Mouse (Mus musculus) adrenal gland, adult 2 months (tissue): ENCODE measurements around the gene Col25a1. TPM values are rescaled to one million over a fixed set of nuclear protein-coding genes. Genes with fewer than 3 reads are reported as not detected.
A peak's percentile ranks its signal among the peaks of the same experiment; 100 is the strongest.

Source experiments
- DNase-seq: peaks from one replicate; pipeline ENCODE4 v3.0.0; 2021
- polyA plus RNA-seq: library from polyadenylated mRNA; depleted of rRNA; stranded (reverse); fragments of >200 nt; gene quantifications from 2 replicates; pipeline ENCODE4 v1.2.3, GENCODE M21; 2012
- total RNA-seq, 2 experiments: library from RNA; stranded (reverse); gene quantifications; 2 replicates each; pipeline ENCODE4 v1.2.3; 2021

Gene Col25a1
- total and polyA plus RNA-seq, 3 experiments, result 0.43 to 4.5 (median 3.5) TPM

DNA sequence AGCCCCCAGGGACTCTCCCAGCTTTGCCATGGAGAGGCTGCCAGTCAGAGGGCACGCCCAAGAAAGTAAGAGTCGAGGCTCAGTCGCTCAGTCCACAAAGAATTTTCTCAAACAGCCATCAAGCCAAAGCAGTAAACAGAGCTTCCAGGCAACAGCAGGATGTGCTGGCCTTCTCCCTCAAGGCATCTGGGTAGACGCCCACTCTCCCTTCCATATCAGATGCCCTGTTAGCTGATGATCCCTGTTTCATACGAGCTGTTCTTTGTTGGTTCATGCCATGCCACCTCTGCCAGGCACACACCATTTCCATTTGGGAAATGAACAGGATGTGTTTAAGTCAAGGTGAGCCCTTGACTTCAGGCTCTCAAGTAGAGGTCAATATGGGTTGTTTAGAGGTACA lies 334.1 kb downstream of the Col25a1 start:
- DNase-seq, result no peak

DNA sequence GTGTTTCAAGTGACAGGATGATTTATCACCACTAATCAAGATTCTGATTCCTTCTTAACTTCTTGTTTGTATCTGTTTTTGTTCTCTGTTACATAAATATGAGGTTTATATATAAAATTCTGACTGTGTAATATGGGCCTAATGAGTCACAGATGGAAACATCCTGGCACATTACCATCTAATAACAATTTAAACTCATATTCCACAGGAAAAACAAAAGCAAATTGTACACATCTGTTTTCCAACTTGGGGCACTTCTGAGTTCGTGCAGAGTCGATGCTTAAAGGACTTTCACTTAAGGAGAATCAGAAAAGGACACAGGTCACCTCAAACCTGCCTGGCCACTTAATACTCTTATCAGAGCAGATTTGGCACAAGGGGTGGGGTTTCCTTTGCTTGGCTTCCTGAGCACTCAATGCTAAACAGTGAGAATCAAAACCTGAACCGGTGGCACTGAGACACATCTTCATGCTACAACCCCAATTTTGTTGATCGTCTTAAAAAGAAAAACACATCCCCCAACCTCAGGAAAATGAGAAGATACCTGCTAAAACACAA lies 342.0 kb downstream of the Col25a1 start:
- no peak for DNase-seq

DNA sequence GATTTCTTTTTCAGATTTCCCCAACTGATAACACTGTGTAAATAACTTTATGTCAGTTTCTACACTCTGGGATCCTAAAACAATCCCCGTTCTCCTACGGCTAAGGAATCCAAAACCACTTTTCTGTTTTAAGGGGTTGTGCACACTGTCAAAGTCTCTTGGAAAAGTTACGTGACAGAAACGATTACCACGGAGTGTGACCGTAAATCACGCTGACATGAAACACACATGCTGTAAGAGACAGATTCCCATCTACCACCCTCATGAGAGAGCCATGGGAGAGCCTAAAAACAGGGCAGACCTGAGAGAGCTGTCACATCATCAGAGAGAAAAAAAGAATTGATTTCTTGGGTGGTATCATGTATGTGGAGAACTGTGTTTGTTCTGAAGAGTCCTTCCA lies 342.7 kb downstream of the Col25a1 start:
- DNase-seq, result no peak

DNA sequence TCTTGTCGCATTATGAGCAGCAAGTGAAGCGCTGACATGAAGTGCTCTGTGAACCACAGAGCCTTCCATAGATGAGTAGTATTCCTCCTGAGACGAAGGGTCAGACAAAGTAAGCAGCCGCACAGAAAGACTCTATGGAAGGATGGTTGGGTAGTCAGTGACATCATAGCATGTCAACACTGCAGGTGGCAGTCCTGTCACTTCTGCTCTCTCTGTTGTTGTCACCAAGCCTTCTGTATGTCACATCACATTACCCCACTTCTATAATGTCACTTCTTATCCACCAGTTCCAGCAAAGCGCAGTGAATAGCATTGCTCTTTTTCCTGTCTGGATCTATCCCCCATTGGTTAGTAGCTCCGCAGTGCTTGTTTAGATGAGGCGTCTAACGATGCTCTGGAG lies 351.2 kb downstream of the Col25a1 start:
- no peak for DNase-seq

DNA sequence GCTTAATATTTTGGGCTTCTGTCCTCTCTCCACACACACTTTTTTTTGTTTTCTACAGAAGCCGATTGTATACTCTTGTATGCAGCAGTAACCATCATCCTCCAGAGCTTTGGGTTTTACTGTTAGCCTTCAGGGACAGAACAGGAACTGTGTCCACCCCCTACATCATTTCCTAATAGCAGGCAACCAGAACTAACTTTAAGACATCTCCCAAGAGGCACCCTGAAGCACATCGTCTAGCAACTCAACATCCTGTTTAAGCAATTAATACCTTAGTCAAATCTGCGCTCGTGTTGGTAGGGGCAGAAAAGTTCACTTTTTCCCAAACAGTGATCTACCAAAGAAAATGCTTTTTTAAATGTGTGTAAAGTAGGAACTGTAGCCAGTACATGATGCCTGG lies 357.5 kb downstream of the Col25a1 start:
- no peak for DNase-seq

DNA sequence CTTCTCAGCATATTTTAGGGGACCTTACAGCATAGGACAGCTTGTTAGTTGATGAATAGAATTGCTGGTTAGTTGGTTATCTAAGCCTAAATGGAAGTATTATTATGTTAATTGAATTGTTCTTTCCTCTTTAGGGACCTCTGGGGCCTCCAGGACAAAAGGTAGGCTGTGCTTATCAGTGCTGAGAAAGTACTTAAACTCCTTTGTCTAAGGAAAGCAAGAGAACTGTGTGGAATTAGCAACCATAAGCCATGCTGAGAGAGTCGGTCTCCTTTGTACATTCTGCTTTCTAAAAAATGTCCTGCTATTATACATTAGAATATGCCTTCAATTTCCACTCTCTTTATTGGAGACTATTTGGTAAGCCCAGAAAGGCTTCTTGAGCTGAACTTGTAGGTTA lies 362.9 kb downstream of the Col25a1 start:
- no peak for DNase-seq

DNA sequence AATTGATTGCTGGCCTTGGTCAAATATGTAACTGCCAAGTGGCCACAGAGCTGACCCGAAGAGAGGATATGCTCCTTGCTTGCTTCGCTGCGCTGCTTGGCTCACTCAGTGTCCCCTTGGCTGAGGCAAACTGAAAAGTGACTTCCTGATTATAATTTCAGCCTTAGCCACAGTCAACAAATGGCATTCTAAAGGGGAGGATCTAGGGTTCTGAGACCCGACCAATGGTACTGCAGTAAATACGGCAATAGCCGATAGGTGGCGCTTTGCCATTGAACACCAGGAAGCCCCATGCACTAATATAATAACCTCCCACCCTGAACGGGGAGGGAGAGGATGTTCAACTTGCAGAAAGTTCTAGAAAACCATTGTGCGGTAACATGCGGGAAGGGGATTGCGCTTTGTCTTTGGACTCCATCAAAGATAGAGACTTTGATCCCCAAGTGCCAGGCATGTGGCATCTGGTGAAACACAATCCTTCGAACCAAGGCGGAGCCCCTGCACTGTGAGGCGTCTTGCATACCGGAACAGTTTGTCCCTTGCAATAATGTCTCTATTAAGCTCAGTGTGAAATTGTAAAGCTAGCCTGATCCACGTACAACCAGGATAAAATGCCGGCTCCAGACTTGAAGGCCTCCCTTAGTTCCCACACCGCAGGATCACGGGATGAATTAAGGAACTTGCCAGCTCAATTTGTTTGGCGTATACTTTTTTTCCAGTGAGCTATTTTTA lies 363.5 kb downstream of the Col25a1 start:
- DNase-seq, result peak; percentile 24

DNA sequence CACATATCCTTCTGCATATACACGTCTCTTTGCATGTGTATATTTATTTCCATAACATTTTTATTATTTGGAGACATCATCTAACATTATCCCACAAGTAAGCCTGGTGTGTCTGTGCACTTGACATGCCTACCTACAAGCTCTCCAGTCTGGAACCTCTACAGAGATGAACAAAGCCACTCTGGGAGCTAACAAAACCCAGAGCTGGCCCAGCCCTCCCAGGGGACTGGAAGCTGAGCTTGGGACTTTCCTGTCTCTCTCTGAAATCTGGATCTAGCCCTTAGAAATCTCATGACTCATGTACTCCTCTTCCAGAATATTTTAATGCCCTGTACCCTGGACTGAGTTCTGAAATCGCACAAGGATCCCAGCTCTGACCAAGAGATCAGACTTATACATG lies 365.7 kb downstream of the Col25a1 start:
- no peak for DNase-seq

DNA sequence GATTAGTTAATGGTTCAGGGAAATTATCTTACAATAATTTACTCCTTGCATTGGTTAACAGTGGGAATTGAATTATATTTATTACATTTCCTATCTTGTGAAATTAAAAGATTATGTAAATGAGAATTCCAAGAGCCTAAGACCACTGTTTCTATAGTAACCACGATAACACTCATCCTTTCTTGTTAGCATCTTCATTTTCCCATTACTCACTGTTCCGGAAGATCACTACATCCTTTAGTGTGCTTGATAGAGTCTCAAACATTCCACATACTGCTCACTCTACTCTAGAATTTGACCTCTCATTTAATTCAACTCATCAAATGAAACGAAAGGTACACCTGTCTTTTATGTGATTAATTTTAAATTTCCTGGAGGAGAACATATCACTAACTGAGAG lies 370.4 kb downstream of the Col25a1 start:
- no peak for DNase-seq

DNA sequence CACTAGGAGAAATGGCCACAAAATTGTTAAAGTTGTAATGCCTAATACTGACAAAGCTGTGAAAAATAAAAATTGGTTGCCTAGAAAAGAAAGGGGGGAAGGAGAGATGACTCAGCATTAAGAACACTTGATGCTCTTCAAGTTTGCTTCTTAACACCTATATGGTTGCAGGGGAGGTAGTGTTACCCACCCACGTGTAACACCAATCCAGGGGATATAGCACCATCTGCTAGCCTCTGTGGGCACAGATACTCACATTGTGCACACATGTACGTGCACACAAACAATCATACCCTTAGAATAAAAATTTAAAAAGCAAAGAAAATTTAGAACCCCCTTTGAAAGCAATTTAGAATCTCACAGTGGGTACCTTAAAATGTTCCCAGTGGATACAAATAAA lies 377.0 kb downstream of the Col25a1 start:
- DNase-seq, result no peak

DNA sequence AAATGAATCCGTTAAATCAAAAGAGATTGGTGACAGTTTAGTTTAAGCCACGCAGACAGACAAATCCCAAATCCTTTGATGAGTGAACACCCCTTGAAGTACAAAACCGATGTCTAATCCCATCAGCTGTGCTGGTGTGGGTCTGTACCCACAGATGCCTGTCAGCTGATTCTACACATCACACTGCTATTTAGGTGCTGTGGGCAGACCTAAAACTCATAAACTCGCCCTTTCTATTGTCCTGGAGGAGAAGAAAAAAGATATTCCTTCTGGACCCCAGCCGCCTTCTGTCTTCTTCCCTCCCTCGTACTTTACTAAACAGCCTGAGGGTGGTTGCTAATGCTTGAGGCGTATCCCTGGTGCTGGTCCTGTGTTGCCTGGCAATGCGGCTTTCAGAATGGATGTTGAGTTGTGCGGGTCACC lies 387.2 kb downstream of the Col25a1 start:
- DNase-seq, result no peak

DNA sequence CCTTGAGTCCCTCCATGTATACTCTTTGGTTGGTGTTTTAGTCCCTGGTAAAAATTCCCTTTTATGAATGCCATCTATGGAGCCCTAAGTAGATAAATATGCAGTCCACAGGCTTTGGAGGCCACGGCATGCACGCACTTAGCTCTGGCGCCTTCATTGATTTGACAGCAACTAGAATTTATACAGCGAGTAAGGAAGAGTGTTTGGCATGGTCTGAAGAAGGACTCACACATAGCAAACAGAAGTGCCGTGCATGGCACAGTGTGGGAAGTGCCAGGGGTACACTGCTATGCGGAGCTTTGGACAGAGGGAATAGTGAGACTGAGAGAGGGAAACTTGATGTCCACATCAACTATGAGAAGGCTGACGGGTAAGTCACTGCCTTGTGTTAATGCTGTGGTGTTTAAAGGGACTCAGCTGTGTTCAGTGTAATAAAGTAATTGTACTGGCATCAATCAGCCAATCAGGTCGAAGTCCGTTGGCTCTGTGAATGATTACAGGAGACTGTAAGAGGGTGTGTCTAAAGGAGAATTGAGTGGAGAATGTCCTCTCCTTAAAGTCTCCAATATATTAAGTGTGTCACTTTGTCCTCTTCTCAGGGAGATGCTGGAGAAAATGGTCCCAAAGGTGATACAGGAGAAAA lies 390.7 kb downstream of the Col25a1 start:
- DNase-seq, result no peak

DNA sequence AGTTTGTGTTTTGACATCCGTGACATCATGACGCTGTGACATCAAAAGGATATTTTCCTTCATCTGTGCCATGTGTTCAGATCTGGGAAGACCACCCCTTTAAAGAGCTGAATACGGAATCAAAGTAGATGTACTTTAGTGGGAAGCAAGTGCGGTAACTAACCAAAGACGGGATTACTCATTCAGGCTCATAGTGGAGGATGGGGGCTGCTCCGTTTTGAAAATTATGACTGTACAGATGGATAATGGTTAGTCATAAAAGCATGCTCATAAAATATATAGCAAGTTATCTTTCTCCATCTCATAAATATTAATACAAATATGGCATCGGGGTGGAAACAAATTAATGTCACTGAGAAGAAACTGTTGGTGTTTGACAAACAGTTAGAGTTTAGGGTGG lies 391.7 kb downstream of the Col25a1 start:
- DNase-seq, result no peak

DNA sequence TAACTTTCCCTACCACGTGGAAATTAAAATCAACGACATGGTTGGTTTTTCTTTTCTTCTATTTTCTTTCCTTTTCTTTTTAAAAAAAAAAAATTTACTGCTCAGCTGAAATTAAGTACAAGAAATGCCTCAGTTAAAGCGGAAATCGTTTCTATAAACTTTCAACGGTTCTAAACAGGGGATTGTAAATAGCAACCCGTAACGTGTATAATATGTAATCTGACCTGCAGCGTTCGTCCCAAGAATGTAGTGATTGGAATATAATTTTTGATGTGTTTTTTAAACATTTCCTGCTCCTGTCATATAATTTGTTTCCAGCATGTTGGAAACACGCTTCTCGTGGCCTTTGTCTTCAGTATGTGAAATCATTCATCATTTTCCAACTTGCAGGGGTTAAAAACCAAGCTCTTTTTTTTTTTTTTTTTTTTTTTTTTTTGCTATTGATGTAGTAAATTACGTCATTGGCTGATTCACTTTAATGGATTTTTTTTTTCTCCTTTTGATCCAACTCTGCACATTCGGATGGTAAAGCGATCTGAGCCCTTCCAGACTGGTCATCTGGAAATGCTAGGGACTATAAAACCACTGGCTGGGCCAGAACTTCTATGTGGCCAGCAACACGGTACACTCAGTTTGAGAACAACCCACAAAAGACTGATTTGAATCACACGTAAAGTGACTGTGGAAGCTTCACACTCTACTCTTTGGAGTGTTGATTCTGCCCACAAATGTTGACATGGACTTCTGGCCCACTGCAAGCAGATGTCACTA lies 393.3 kb downstream of the Col25a1 start:
- no peak for DNase-seq

DNA sequence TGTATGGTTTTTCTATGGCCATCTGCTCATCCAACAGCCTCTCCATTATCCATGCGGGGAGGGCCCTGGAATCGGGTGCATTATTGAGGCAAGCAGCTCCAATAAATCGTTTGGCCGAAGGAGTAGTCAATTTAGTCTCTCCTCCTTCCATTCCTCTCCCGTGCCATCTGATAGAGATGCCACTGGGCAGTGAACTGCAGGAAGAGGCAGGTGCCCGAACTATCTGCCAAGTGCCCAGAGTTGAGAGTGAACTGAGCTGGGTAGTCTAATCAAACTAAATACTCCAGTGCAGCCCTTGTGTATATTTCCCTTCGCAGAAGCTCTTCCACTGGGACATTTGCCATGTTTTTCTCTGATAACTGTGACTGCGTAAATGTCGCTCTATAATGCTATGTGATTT lies 403.7 kb downstream of the Col25a1 start:
- no peak for DNase-seq

DNA sequence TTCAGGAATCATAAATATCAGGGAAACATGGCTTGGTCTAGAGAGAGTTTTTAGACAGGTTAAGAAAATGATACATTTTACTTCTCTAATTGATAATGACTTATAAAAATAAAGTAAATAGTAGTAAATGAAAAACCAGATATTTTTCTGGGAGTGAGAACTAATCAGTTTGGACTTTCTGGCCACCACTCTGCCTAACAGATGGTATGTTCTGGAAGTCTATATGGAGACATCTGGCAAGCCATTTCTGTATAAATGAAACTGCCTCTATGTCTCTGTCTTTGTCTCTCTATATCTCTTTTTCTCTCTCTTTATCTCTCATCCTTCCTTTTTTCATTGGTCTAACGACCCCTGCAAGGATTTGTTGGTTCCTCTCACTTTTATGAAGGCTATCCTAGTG lies 410.2 kb downstream of the Col25a1 start:
- DNase-seq, result no peak

DNA sequence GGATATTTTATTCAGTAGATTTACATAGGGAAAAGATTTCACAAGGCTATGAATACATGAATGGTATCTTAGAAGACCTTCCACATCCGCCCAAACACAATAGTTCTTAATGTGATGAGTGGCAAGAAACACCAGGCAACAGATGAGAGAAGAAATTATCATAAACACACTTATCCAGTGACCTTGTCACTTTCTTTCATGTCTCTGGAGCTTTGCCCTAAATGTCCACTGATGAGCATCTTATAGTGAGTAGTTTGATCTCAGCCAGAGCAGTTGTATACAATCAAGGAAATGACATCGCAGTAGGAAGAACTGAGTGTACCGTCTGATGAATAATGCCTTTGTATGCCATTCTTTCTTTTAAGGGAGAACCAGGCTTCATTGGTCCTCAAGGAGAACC lies 414.7 kb downstream of the Col25a1 start:
- DNase-seq, result no peak

DNA sequence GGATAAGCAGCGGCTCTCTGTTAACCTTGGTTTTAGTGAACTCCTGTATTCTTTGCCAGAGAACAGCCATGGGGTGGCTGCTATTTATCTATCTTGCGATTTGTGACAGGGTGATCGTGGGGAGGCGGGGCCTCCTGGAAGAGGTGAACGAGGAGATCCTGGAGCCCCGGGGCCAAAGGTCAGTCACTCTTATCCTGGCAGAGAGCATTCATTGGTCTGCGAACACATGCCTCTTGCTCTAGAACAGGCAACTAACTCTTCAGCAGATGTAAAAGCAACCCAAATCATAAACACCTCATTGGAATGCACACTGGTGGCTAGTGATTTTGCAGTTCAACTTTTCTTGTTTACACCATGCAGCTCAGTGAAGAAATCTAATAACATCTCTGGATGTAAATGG lies 417.8 kb downstream of the Col25a1 start:
- no peak for DNase-seq

DNA sequence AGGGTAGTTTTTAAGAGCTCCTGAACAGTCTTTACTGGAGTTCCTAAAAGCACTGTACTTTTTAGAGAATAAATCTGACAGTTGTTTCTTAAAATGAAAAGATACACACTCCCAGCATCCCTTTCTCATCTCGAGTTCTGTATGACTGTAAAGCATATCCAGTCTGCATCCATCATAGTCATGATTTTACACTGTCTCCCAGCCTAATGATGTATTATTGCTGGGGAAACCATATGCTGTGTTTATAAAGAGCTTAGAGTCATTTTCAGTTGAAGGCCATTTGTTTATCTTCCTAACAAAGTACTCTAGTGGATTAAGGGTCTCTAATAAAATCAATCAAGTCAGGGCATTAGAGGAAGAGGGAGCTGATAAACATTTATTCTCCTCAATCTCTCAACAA lies 425.0 kb downstream of the Col25a1 start:
- DNase-seq, result no peak

DNA sequence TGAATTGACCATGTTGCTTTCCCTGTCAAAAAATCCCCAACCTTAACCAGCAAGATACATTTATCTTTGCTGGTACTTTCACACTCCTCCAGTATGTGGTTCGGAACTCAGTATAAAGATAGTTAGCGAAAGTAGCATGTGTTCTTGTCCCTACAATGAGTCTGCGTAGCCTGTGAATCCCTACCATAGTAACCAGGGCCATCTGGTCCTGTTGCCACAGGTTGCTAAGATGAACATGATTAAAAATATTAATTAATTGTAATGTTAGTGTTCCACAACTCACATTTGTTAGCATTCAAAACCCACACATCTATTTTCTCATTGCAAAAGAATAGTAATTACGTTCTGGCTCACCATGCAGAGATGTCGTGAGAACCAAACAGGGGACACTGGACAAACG lies 434.3 kb downstream of the Col25a1 start:
- DNase-seq, result no peak

DNA sequence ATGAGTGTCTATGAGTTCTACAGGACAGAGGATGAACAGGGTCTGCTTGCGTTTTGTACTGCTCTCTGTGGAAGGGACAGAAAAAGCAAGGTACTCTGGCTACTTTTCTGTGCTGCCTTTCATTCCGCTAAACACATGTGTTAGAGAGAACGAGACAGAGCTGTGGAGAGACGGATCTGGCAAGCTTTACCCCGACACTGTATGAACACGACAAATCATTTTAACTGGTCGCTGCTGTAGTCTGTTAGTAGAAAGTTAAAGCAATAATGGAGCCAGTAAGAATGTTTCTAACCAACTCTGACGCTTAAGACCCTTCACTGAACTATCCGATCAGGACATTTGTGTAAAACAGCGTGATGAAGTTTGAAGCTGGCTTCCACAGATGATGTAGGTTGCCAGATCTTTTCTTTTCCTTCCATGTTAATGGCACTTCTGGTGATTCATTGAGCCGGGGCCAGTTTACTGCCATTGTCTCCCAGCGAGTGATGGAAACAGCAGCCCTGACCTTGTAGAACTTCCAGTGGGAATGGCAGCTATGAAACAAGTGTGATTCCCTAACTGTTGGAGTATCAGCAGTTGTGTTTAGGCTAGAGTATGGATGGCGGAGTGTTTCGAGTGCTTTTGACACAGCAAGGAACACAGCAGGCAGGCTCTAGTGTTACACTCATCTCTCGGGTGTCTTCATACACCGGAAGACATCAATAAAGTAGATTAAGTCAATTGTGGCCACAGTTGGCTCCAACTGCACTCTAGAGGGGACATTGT lies 437.2 kb downstream of the Col25a1 start:
- DNase-seq, result peak; percentile 31

DNA sequence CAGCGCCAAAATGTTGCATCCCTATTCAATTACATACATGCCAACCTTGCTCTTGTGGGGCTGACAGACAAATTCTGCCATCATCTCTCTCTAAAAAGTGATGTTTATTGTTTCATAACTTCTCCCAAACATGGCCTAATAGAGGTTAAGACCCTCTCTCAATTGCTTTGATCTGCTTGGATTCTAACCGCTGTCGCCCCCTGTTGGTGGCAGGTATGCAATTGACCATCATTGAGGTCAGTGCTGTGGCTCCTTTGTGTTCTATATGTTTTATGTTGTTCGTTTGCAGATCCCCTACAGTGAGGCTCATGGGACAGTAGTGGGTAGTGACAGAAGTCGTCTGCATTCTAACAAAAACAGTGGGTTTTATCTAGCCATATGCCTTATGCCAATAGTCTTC lies 441.9 kb downstream of the Col25a1 start:
- no peak for DNase-seq
